Mouse (Mus musculus): Measurements from ENCODE around the gene Neurl3. TPM values are rescaled to one million over a fixed set of nuclear protein-coding genes. Genes with fewer than 3 reads are reported as not detected.

Neurl3 gene
- polyA plus RNA-seq, 1 experiment from 2014 or later: 4.4 TPM

DNA sequence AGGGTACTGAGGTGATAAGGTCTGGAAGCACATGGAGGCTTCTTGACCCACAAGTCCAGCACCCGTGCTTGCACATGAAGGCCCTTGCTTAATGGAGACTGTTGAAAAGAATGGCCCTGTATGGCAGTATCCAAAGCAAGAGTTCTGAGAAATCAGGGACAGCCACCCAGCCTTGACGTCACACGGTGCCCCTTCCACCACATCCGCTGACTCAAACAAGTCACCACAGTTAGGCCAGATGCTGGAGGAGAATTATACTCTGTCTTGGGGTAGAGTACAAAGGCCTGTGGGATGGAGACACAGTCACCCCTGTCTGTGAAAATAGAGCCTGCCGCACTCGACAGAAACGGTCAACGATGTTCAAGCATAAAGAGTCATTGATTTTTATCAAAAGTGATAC, 19.0 kb upstream of the Neurl3 start:
- WGBS (ENCODE audit: insufficient replicate concordance): 79% methylated on average over 8 of the region's 8 CpGs
- Histone ChIP-seq H3K9me3 (ENCODE audit: low read length) (no peaks in the 10 kb centered on the region), H3K27me3 (ENCODE audit: insufficient read depth, low read length) (0 out of 2 replicates have a peak, but pooled peaks cover 7% of the 10 kb centered on the region), H3K9ac (replicated peaks) (no peak overlapping the region), H3K4me1 (ENCODE audit: insufficient read depth) (peaks cover 7% of the 10 kb centered on the region; the same call in 1 of the 2 replicates), H3K4me3 (ENCODE audit: low read depth, low read length) (no peak overlapping the region), H3K36me3 (replicated peaks; ENCODE audit: insufficient read depth, low read length) (no peaks in the 10 kb centered on the region), H3K4me2 (ENCODE audit: low read depth, low read length) (no peak overlapping the region), H3K27ac (ENCODE audit: low read depth) (no peak overlapping the region)
- ATAC-seq: no peak
- no peak for TF ChIP-seq EP300 (IDR thresholded peaks at IDR 0.05; ENCODE audit: low read depth)
- no peak for TF ChIP-seq CTCF (IDR thresholded peaks at IDR 0.05; ENCODE audit: low read depth)
- no peak for DNase-seq

DNA sequence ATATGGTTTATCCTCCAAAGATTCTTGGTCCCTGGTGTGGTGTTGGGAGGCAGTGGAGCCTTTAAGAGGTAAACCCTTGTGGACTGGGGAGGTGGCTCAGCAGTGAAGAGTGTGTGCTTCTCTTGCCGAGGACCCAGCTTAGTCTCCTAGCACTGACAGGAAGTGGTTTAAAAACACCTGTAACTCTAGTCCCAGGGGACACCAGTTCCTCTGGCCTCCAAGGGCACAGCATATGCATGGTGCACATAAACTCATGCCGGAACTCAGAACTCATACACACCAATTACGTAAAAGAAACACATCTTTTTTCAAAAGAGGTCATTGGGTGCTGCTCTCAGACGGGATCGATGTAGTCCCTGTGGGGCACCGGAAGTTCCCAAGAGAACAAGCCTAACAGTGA, 7.4 kb upstream of the Neurl3 start:
- Histone ChIP-seq H3K36me3 (replicated peaks; ENCODE audit: insufficient read depth, low read length) (no peaks in the 10 kb centered on the region), H3K4me3 (ENCODE audit: low read depth, low read length) (no peak overlapping the region), H3K9ac (replicated peaks) (no peak overlapping the region), H3K27me3 (ENCODE audit: insufficient read depth, low read length) (no peaks in the 10 kb centered on the region), H3K27ac (ENCODE audit: low read depth) (no peak overlapping the region), H3K4me2 (ENCODE audit: low read depth, low read length) (no peak overlapping the region), H3K4me1 (ENCODE audit: insufficient read depth) (no peaks in the 10 kb centered on the region), H3K9me3 (ENCODE audit: low read length) (no peaks in the 10 kb centered on the region)
- no peak for TF ChIP-seq EP300 (IDR thresholded peaks at IDR 0.05; ENCODE audit: low read depth)
- TF ChIP-seq CTCF (IDR thresholded peaks at IDR 0.05; ENCODE audit: low read depth): no peak
- peak; percentile 27; the same call in 1 of the 2 replicates for ATAC-seq
- no peak for DNase-seq
- 70% methylated on average over 6 of the region's 6 CpGs for WGBS (ENCODE audit: insufficient replicate concordance)

DNA sequence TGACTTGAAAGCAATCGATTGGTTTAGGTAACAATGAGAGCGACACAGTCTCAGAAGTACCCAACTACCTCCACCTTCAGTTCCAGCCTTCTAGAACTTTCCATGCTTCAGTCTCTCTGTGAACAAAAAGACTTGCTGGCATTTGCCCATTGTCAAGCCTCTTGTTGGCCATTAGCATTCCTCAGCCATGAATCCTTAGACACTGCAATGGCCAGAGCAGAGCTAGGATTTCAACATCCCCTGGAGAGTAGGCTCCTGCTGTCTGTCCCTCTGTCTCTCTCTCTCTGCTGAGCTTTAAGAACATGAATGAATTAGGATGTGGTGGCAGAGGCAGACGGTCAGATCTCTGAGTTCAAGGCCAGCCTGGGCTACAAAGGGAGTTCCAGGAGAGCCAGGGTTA, 6.5 kb upstream of the Neurl3 start:
- TF ChIP-seq EP300 (IDR thresholded peaks at IDR 0.05; ENCODE audit: low read depth) (no peak), CTCF (IDR thresholded peaks at IDR 0.05; ENCODE audit: low read depth) (no peak)
- Histone ChIP-seq H3K27me3 (ENCODE audit: insufficient read depth, low read length) (no peaks in the 10 kb centered on the region), H3K36me3 (replicated peaks; ENCODE audit: insufficient read depth, low read length) (no peaks in the 10 kb centered on the region), H3K9me3 (ENCODE audit: low read length) (no peaks in the 10 kb centered on the region), H3K4me3 (ENCODE audit: low read depth, low read length) (no peak overlapping the region), H3K4me2 (ENCODE audit: low read depth, low read length) (no peak overlapping the region), H3K27ac (ENCODE audit: low read depth) (no peak overlapping the region), H3K9ac (replicated peaks) (no peak overlapping the region), H3K4me1 (ENCODE audit: insufficient read depth) (no peaks in the 10 kb centered on the region)
- ATAC-seq (no peak), DNase-seq (no peak)
- WGBS (ENCODE audit: insufficient replicate concordance): 75% methylated on average over 3 of the region's 3 CpGs

DNA sequence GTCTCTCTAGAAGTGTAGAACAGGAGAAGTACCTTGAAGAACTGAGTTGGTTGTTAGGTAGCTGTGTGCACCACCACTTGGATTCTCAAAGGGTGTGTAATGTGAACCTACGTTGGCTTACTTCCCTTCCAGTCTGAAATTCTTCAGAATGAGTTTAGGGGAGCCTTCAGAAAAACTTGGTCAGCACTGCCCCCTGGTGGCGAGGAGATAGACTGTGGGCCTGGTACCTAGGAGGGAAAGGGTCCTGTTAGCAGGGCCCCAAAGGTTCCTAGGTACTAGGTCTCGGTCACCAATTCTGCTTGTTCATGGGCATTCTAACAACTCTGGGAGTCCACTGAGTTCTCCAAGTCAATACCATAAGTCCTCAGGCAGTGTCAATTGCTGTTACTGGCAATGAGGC, 4.7 kb upstream of the Neurl3 start:
- no peaks in the 10 kb centered on the region for H3K36me3 ChIP-seq (replicated peaks; ENCODE audit: insufficient read depth, low read length)
- 18% methylated on average over 3 of the region's 3 CpGs for WGBS (ENCODE audit: insufficient replicate concordance)
- H3K4me3 ChIP-seq (ENCODE audit: low read depth, low read length): no peak overlapping the region
- H3K27me3 ChIP-seq (ENCODE audit: insufficient read depth, low read length): no peaks in the 10 kb centered on the region
- H3K4me1 ChIP-seq (ENCODE audit: insufficient read depth): no peaks in the 10 kb centered on the region
- no peaks in the 10 kb centered on the region for H3K9me3 ChIP-seq (ENCODE audit: low read length)
- no peak for TF ChIP-seq EP300 (IDR thresholded peaks at IDR 0.05; ENCODE audit: low read depth)
- peak; percentile 88 for TF ChIP-seq CTCF (IDR thresholded peaks at IDR 0.05; ENCODE audit: low read depth)
- DNase-seq: peak; percentile 87
- no peak overlapping the region for H3K9ac ChIP-seq (replicated peaks)
- H3K4me2 ChIP-seq (ENCODE audit: low read depth, low read length): no peak overlapping the region
- peak; percentile 52 for ATAC-seq
- H3K27ac ChIP-seq (ENCODE audit: low read depth): no peak overlapping the region

DNA sequence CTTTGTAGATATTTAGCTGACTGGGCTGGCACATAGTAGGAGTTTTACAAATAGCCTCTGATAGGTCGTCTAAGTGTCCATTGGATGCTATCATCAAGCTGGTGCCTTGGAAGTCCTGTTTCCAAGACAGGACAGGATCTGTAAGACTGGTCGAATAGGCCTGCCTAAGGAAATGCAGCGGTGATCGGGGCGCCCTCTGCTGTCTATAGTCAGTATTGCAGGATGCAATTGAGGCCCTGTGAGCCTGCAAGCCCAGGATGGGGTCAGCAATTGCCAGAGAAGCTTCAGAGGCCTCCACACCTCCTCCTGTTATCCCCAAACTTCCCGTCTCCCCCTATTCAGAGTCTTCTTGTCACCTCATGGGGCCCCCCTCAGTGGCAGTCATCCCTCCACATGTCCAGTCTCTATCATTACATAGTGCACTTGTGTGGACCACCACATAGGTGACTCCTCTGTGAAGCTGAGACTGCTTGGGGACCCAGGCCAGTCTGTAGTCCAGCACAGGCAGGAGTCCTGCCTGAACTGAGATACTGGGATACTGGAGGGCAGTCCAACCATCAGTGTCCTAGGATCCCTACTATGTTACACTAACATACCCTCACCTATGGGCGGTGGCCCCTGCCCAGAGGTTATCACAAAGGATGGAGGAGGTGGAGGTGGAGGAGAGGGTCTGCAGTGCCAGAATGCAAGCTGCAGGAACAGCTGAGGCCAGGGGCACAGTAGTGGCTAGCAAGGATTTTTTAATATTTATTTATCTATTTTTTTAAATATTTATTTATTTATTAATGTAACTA, 3.0 kb upstream of the Neurl3 start:
- Histone ChIP-seq H3K27ac (ENCODE audit: low read depth) (no peak overlapping the region), H3K9me3 (ENCODE audit: low read length) (no peaks in the 10 kb centered on the region), H3K4me3 (ENCODE audit: low read depth, low read length) (no peak overlapping the region), H3K4me2 (ENCODE audit: low read depth, low read length) (no peak overlapping the region), H3K27me3 (ENCODE audit: insufficient read depth, low read length) (no peaks in the 10 kb centered on the region), H3K9ac (replicated peaks) (no peak overlapping the region), H3K4me1 (ENCODE audit: insufficient read depth) (peaks cover 8% of the 10 kb centered on the region), H3K36me3 (replicated peaks; ENCODE audit: insufficient read depth, low read length) (no peaks in the 10 kb centered on the region)
- DNase-seq (peak; percentile 84), ATAC-seq (0 out of 2 replicates have a peak, but pooled peaks have one; percentile 24)
- no peak for TF ChIP-seq EP300 (IDR thresholded peaks at IDR 0.05; ENCODE audit: low read depth)
- TF ChIP-seq CTCF (IDR thresholded peaks at IDR 0.05; ENCODE audit: low read depth): peak; percentile 95
- WGBS (ENCODE audit: insufficient replicate concordance): 21% methylated on average over 7 of the region's 7 CpGs

DNA sequence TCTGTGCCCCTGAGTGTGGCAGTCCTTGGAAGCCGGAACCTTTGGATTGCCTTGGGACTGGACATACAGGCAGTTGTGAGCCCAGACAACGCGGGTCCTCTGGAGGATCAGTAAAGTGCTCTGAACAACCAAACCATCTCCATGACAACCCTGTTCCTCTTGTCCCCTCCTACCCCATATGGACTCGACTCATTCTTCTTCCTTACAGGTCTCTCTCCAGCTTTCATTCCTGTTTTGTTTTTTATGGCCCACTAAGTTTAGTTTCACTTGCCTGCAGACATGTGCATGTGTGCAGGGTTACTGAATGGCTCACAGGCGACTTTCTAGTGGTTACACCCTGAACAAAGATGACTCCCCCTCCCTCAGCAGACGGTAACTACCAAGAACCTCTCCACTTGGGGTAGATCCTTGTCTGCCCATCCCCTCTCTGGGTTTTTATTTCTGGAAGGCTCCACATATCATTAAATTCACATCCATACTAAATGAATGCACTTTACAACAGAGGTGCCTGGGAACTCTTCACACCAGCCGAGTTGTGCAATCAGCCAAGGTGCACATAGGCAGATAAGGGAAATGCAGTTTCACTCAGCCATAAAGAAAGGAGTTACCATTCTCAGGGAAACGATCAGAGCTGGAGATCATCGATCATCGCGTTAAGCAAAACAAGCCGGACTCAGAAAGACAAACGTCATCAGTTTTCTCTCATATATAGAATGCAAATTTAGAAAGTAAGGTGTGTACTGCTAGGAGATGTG, 1.3 kb upstream of the Neurl3 start:
- Histone ChIP-seq H3K4me1 (ENCODE audit: insufficient read depth) (peaks cover 23% of the 10 kb centered on the region), H3K4me2 (ENCODE audit: low read depth, low read length) (no peak overlapping the region), H3K9me3 (ENCODE audit: low read length) (no peaks in the 10 kb centered on the region), H3K9ac (replicated peaks) (no peak overlapping the region), H3K27me3 (ENCODE audit: insufficient read depth, low read length) (no peaks in the 10 kb centered on the region), H3K27ac (ENCODE audit: low read depth) (no peak overlapping the region), H3K4me3 (ENCODE audit: low read depth, low read length) (no peak overlapping the region), H3K36me3 (replicated peaks; ENCODE audit: insufficient read depth, low read length) (no peaks in the 10 kb centered on the region)
- ATAC-seq (no peak), DNase-seq (no peak)
- WGBS (ENCODE audit: insufficient replicate concordance): 55% methylated on average over 13 of the region's 13 CpGs
- TF ChIP-seq CTCF (IDR thresholded peaks at IDR 0.05; ENCODE audit: low read depth): no peak
- peak; percentile 45; the same call in 1 of the 2 replicates for TF ChIP-seq EP300 (IDR thresholded peaks at IDR 0.05; ENCODE audit: low read depth)

Data from liver, postnatal 0 days (tissue).